Mouse (Mus musculus): ENCODE data around the gene Vps45. TPM values are rescaled to one million over a fixed set of nuclear protein-coding genes. Genes with fewer than 3 reads are reported as not detected.

Vps45 gene
- polyA plus RNA-seq (2014; fragmentation: Nextera tagmentation; extraction: Ambion mirVana) = 48.3 and 54.8 TPM in 2 replicates

GRCm38 (mm10) chr3:96058231-96058896 is at the start of gene Vps45:
Gene Vps45, minus strand, starts transcription at chr3:96058466.
- H3K9ac ChIP-seq (ENCODE audit: low read length) = peak within 1 kb of the TSS; percentile 72
- no peaks in the 10 kb centered on the region for H3K9me3 ChIP-seq (replicated peaks; ENCODE audit: control insufficient read depth, low read length)
- peak within 1 kb of the TSS; percentile 61 for H3K4me2 ChIP-seq (ENCODE audit: low read length)
- WGBS = 2% methylated on average over 18 of the region's 18 CpGs
- peak within 1 kb of the TSS; percentile 62 for H3K4me3 ChIP-seq (ENCODE audit: low read depth, low read length)
- H3K36me3 ChIP-seq (ENCODE audit: control insufficient read depth, insufficient read depth, low read length) = peaks cover 8% of the 10 kb centered on the region
- peaks cover 5% of the 10 kb centered on the region; the same call in 1 of the 2 replicates for H3K4me1 ChIP-seq (ENCODE audit: control insufficient read depth, insufficient read depth, low read length)
- DNase-seq (ENCODE audit: low spot score) = peak; percentile 74
- H3K27ac ChIP-seq (ENCODE audit: low read depth, low read length) = peak within 1 kb of the TSS; percentile 88
- H3K27me3 ChIP-seq (replicated peaks; ENCODE audit: control insufficient read depth, insufficient read depth, low read length) = no peaks in the 10 kb centered on the region
- ATAC-seq = peak; percentile 86

- WGBS = 88% methylated on average over 4 of the region's 4 CpGs
- no peak overlapping the region for H3K4me3 ChIP-seq (ENCODE audit: low read depth, low read length)
- H3K27me3 ChIP-seq (replicated peaks; ENCODE audit: control insufficient read depth, insufficient read depth, low read length) = no peaks in the 10 kb centered on the region
- no peak overlapping the region for H3K27ac ChIP-seq (ENCODE audit: low read depth, low read length)
- H3K9me3 ChIP-seq (replicated peaks; ENCODE audit: control insufficient read depth, low read length) = no peaks in the 10 kb centered on the region
- no peak for DNase-seq (ENCODE audit: low spot score)
- no peak for ATAC-seq
- peaks cover 6% of the 10 kb centered on the region; the same call in 1 of the 2 replicates for H3K4me1 ChIP-seq (ENCODE audit: control insufficient read depth, insufficient read depth, low read length)
- H3K36me3 ChIP-seq (ENCODE audit: control insufficient read depth, insufficient read depth, low read length) = 0 out of 2 replicates have a peak, but pooled peaks cover 3% of the 10 kb centered on the region
- no peak overlapping the region for H3K4me2 ChIP-seq (ENCODE audit: low read length)
- no peak overlapping the region for H3K9ac ChIP-seq (ENCODE audit: low read length)
Measured at GRCm38 (mm10) chr3:96106151-96106550, 47.9 kb upstream of the Vps45 start.

DNA sequence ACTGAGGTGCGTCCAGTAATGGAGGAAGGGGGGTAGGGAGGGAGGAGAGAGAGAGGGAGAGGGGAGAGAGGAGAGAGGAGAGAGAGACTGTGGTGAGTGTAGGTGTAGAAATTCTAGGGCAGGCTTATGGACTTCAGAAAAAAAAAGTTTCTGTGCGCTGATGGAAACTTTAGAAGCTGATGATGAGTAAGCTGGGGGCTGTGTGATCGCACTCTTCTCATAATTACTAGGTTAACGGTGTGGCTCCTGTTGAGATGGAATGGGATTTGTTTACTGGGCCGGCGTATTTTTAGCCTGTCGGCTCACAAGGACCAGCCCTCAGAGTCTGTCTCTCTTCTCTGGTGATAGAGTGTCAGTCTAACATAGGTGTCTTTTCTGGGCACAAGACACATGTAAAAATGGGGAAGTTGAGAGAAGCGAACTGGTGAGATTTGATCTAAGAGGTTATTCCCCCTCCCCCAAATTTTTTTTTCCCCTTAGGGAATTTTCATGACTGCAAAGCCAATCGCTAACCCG is 47.0 kb upstream of the Vps45 start:
- DNase-seq (ENCODE audit: low spot score) = no peak
- Histone ChIP-seq H3K27ac (ENCODE audit: low read depth, low read length) (no peak overlapping the region), H3K27me3 (replicated peaks; ENCODE audit: control insufficient read depth, insufficient read depth, low read length) (no peaks in the 10 kb centered on the region), H3K9ac (ENCODE audit: low read length) (peak overlapping the region; percentile 92; the same call in 1 of the 2 replicates), H3K4me3 (ENCODE audit: low read depth, low read length) (peak overlapping the region; percentile 88), H3K36me3 (ENCODE audit: control insufficient read depth, insufficient read depth, low read length) (no peaks in the 10 kb centered on the region), H3K4me2 (ENCODE audit: low read length) (peak overlapping the region; percentile 80), H3K4me1 (ENCODE audit: control insufficient read depth, insufficient read depth, low read length) (peaks cover 6% of the 10 kb centered on the region; the same call in 1 of the 2 replicates), H3K9me3 (replicated peaks; ENCODE audit: control insufficient read depth, low read length) (no peaks in the 10 kb centered on the region)
- no peak for ATAC-seq
- WGBS = 9% methylated on average over 10 of the region's 10 CpGs

GRCm38 (mm10) chr3:96104261-96105065 is 46.2 kb upstream of the Vps45 start, which contains the start of gene Otud7b:
Gene Otud7b, plus strand, starts transcription at chr3:96104527.
- WGBS = under 1% methylated on average over 64 of the region's 84 CpGs
- H3K4me1 ChIP-seq (ENCODE audit: control insufficient read depth, insufficient read depth, low read length) = peaks cover 6% of the 10 kb centered on the region; the same call in 1 of the 2 replicates
- DNase-seq (ENCODE audit: low spot score) (peak; percentile 74), ATAC-seq (peak; percentile 84)
- H3K9ac ChIP-seq (ENCODE audit: low read length) = peak within 1 kb of the TSS; percentile 92
- no peaks in the 10 kb centered on the region for H3K27me3 ChIP-seq (replicated peaks; ENCODE audit: control insufficient read depth, insufficient read depth, low read length)
- H3K27ac ChIP-seq (ENCODE audit: low read depth, low read length) = peak within 1 kb of the TSS; percentile 74
- H3K9me3 ChIP-seq (replicated peaks; ENCODE audit: control insufficient read depth, low read length) = no peaks in the 10 kb centered on the region
- peak within 1 kb of the TSS; percentile 88 for H3K4me3 ChIP-seq (ENCODE audit: low read depth, low read length)
- H3K36me3 ChIP-seq (ENCODE audit: control insufficient read depth, insufficient read depth, low read length) = no peaks in the 10 kb centered on the region
- peak within 1 kb of the TSS; percentile 80 for H3K4me2 ChIP-seq (ENCODE audit: low read length)

- Histone ChIP-seq H3K4me2 (ENCODE audit: low read length) (peak overlapping the region; percentile 80), H3K27me3 (replicated peaks; ENCODE audit: control insufficient read depth, insufficient read depth, low read length) (no peaks in the 10 kb centered on the region), H3K27ac (ENCODE audit: low read depth, low read length) (peak overlapping the region; percentile 74), H3K4me1 (ENCODE audit: control insufficient read depth, insufficient read depth, low read length) (peaks cover 6% of the 10 kb centered on the region; the same call in 1 of the 2 replicates), H3K4me3 (ENCODE audit: low read depth, low read length) (peak overlapping the region; percentile 88), H3K9me3 (replicated peaks; ENCODE audit: control insufficient read depth, low read length) (no peaks in the 10 kb centered on the region), H3K9ac (ENCODE audit: low read length) (peak overlapping the region; percentile 92), H3K36me3 (ENCODE audit: control insufficient read depth, insufficient read depth, low read length) (no peaks in the 10 kb centered on the region)
- ATAC-seq (no peak), DNase-seq (ENCODE audit: low spot score) (no peak)
- 3% methylated on average over 8 of the region's 8 CpGs for WGBS
Measured at GRCm38 (mm10) chr3:96103901-96104260, 45.6 kb upstream of the Vps45 start.

DNA sequence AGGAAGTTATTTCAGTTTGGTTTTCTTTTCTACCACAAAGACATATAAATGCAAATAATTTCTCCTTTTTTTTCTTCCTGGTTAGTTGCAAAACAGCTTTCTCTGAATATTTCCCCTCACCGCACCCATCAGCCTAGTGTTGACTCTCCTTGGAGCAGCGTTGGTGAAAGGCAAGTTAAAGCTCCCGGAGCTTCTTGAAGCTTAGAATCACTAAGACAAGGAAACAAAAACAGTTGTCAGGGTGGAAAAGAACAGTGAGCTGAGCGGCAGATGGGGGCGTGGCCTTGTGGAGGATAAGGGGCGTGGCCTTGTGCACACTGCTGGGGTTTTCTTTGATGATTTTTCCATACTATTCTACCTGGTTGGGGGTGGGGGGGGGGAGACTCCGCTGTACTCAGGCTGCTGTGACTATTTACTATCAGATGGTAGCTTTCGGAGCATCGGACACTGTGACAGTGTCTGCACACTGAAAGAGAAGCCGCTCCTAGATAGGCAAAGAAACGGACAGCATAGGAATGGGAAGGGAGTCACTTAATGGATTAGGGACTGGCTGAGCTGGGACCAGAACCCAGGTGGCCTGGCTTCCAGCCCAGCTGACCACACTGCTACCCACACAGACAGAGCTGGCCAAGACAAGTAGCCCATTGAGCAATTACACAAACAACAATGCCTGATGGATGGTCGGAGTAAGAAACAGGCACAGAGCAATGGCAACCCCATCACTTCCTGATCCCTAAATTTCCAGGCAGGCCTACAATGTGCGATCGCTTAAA is 44.0 kb upstream of the Vps45 start:
- peak overlapping the region; percentile 7; the same call in 1 of the 2 replicates for H3K4me3 ChIP-seq (ENCODE audit: low read depth, low read length)
- peak overlapping the region; percentile 18; the same call in 1 of the 2 replicates for H3K9ac ChIP-seq (ENCODE audit: low read length)
- no peaks in the 10 kb centered on the region for H3K27me3 ChIP-seq (replicated peaks; ENCODE audit: control insufficient read depth, insufficient read depth, low read length)
- H3K4me1 ChIP-seq (ENCODE audit: control insufficient read depth, insufficient read depth, low read length) = peaks cover 6% of the 10 kb centered on the region; the same call in 1 of the 2 replicates
- no peaks in the 10 kb centered on the region for H3K36me3 ChIP-seq (ENCODE audit: control insufficient read depth, insufficient read depth, low read length)
- H3K27ac ChIP-seq (ENCODE audit: low read depth, low read length) = no peak overlapping the region
- DNase-seq (ENCODE audit: low spot score) (peak; percentile 70), ATAC-seq (0 out of 2 replicates have a peak, but pooled peaks have one; percentile 36)
- peak overlapping the region; percentile 41 for H3K4me2 ChIP-seq (ENCODE audit: low read length)
- H3K9me3 ChIP-seq (replicated peaks; ENCODE audit: control insufficient read depth, low read length) = no peaks in the 10 kb centered on the region
- WGBS = 18% methylated on average over 14 of the region's 14 CpGs

DNA sequence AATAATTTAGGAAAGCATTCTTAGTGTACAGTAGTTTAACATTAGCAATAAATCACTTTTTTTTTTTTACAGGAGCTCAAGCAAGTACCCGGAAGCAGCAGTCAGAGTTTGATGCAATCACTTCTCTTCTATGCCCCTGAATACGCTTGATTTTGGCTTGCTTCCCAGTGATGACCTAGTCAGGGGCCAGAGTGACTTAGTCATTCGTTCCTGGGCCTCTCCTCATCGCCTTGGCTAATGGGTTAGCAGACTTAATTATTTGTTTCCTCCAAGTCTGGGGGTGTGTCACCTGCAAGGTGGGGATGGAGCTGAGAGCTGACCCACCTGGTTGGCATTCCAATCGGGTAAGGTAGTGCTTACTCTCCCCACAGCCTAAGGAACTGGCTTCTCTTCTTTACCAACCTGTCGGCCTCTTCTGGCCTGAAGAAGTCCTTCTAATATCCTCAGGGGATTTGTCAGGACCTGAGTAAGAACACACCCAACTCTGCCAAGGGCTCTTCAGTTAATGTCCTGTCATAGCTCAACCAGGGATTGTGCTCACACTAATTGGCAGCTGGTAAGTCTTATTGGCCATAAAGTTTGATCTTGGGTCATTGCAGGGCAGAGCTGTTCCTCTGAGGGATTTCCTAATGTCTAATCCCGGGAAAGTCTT is 40.5 kb upstream of the Vps45 start:
- Histone ChIP-seq H3K4me3 (ENCODE audit: low read depth, low read length) (no peak overlapping the region), H3K9me3 (replicated peaks; ENCODE audit: control insufficient read depth, low read length) (no peaks in the 10 kb centered on the region), H3K36me3 (ENCODE audit: control insufficient read depth, insufficient read depth, low read length) (no peaks in the 10 kb centered on the region), H3K4me1 (ENCODE audit: control insufficient read depth, insufficient read depth, low read length) (no peaks in the 10 kb centered on the region; the same call in 1 of the 2 replicates), H3K27ac (ENCODE audit: low read depth, low read length) (no peak overlapping the region), H3K27me3 (replicated peaks; ENCODE audit: control insufficient read depth, insufficient read depth, low read length) (no peaks in the 10 kb centered on the region), H3K9ac (ENCODE audit: low read length) (no peak overlapping the region), H3K4me2 (ENCODE audit: low read length) (no peak overlapping the region)
- ATAC-seq (no peak), DNase-seq (ENCODE audit: low spot score) (no peak)
- 58% methylated on average over 7 of the region's 7 CpGs for WGBS

- Histone ChIP-seq H3K4me2 (ENCODE audit: low read length) (no peak overlapping the region), H3K9me3 (replicated peaks; ENCODE audit: control insufficient read depth, low read length) (no peaks in the 10 kb centered on the region), H3K4me1 (ENCODE audit: control insufficient read depth, insufficient read depth, low read length) (no peaks in the 10 kb centered on the region; the same call in 1 of the 2 replicates), H3K36me3 (ENCODE audit: control insufficient read depth, insufficient read depth, low read length) (no peaks in the 10 kb centered on the region), H3K27ac (ENCODE audit: low read depth, low read length) (no peak overlapping the region), H3K27me3 (replicated peaks; ENCODE audit: control insufficient read depth, insufficient read depth, low read length) (no peaks in the 10 kb centered on the region), H3K9ac (ENCODE audit: low read length) (no peak overlapping the region), H3K4me3 (ENCODE audit: low read depth, low read length) (no peak overlapping the region)
- no peak for ATAC-seq
- no peak for DNase-seq (ENCODE audit: low spot score)
- 75% methylated on average over 4 of the region's 4 CpGs for WGBS
Measured at GRCm38 (mm10) chr3:96098168-96098567, 39.9 kb upstream of the Vps45 start.

All from forebrain, embryonic 14.5 days (tissue).